Mouse (Mus musculus): Measurements from ENCODE around the gene Tlr12. TPM values are rescaled to one million over a fixed set of nuclear protein-coding genes. Genes with fewer than 3 reads are reported as not detected.
"Not testable (repeated sequence)": the region's sequence is repeated elsewhere in the genome, so short reads cannot be mapped to it uniquely, and the experiment has no call there.

Gene Tlr12
- polyA plus RNA-seq (2016; fragmentation: Nextera tagmentation; extraction: Ambion mirVana), result 0.93 and 1.5 TPM in 2 replicates

GRCm38 (mm10) chr4:128618246-128618911 lies at the start of gene Tlr12:
TSS of gene Tlr12 (minus strand) at chr4:128618619.
- Histone ChIP-seq H3K9me3 (replicated peaks) (no peaks in the 10 kb centered on the region), H3K4me2 (replicated peaks) (no peak within 1 kb of the TSS), H3K27me3 (0 out of 2 replicates have a peak, but pooled peaks cover 2% of the 10 kb centered on the region), H3K27ac (no peak within 1 kb of the TSS), H3K4me1 (peaks cover 4% of the 10 kb centered on the region; the same call in 1 of the 2 replicates), H3K4me3 (no peak within 1 kb of the TSS), H3K9ac (no peak within 1 kb of the TSS), H3K36me3 (no peaks in the 10 kb centered on the region)
- 72% methylated on average over 15 of the region's 15 CpGs for WGBS
- no peak for ATAC-seq (ENCODE audit: low FRiP score)

- WGBS, result 69% methylated on average over 4 of the region's 4 CpGs
- H3K27me3 ChIP-seq; H3K27ac ChIP-seq; H3K4me2 ChIP-seq (replicated peaks); H3K9me3 ChIP-seq (replicated peaks); H3K36me3 ChIP-seq; H3K4me3 ChIP-seq; ATAC-seq (ENCODE audit: low FRiP score); H3K9ac ChIP-seq: not testable (repeated sequence)
- peaks cover 20% of the 10 kb centered on the region for H3K4me1 ChIP-seq
Measured at GRCm38 (mm10) chr4:128667195-128667594, 48.8 kb upstream of the Tlr12 start.

- H3K4me3 ChIP-seq; H3K9me3 ChIP-seq (replicated peaks); H3K36me3 ChIP-seq; H3K27ac ChIP-seq; H3K27me3 ChIP-seq; H3K9ac ChIP-seq; ATAC-seq (ENCODE audit: low FRiP score); H3K4me2 ChIP-seq (replicated peaks): not testable (repeated sequence)
- peaks cover 15% of the 10 kb centered on the region for H3K4me1 ChIP-seq
- 70% methylated on average over 7 of the region's 7 CpGs for WGBS
Measured at GRCm38 (mm10) chr4:128666362-128666761, 47.9 kb upstream of the Tlr12 start.

GRCm38 (mm10) chr4:128664002-128664401 lies 45.6 kb upstream of the Tlr12 start:
- Histone ChIP-seq H3K36me3 (no peaks in the 10 kb centered on the region), H3K27ac (no peak overlapping the region), H3K9me3 (replicated peaks) (no peaks in the 10 kb centered on the region), H3K4me3 (no peak overlapping the region), H3K27me3 (no peaks in the 10 kb centered on the region), H3K9ac (no peak overlapping the region), H3K4me1 (peaks cover 3% of the 10 kb centered on the region; the same call in 1 of the 2 replicates), H3K4me2 (replicated peaks) (no peak overlapping the region)
- no peak for ATAC-seq (ENCODE audit: low FRiP score)
- 71% methylated on average over 3 of the region's 3 CpGs for WGBS

- ATAC-seq (ENCODE audit: low FRiP score), result no peak
- Histone ChIP-seq H3K27me3 (peaks cover 11% of the 10 kb centered on the region), H3K4me2 (replicated peaks) (no peak overlapping the region), H3K27ac (no peak overlapping the region), H3K36me3 (no peaks in the 10 kb centered on the region), H3K9me3 (replicated peaks) (no peaks in the 10 kb centered on the region), H3K9ac (no peak overlapping the region), H3K4me3 (no peak overlapping the region), H3K4me1 (peaks cover 6% of the 10 kb centered on the region; the same call in 1 of the 2 replicates)
- WGBS, result 80% methylated on average over 8 of the region's 8 CpGs
Measured at GRCm38 (mm10) chr4:128661063-128661462, 42.6 kb upstream of the Tlr12 start.

- Histone ChIP-seq H3K4me1 (peaks cover 14% of the 10 kb centered on the region; the same call in 1 of the 2 replicates), H3K36me3 (no peaks in the 10 kb centered on the region), H3K4me2 (replicated peaks) (no peak overlapping the region), H3K9me3 (replicated peaks) (no peaks in the 10 kb centered on the region), H3K4me3 (no peak overlapping the region), H3K9ac (no peak overlapping the region), H3K27ac (no peak overlapping the region), H3K27me3 (peaks cover 15% of the 10 kb centered on the region)
- WGBS, result 82% methylated on average over 8 of the region's 8 CpGs
- ATAC-seq (ENCODE audit: low FRiP score), result no peak
Measured at GRCm38 (mm10) chr4:128660196-128660595, 41.8 kb upstream of the Tlr12 start.

- Histone ChIP-seq H3K4me1 (peaks cover 35% of the 10 kb centered on the region), H3K4me3 (peak overlapping the region; percentile 72), H3K4me2 (replicated peaks) (peak overlapping the region; percentile 90), H3K9me3 (replicated peaks) (no peaks in the 10 kb centered on the region), H3K27me3 (peaks cover 18% of the 10 kb centered on the region), H3K36me3 (no peaks in the 10 kb centered on the region), H3K27ac (peak overlapping the region; percentile 89), H3K9ac (peak overlapping the region; percentile 81)
- WGBS, result 5% methylated on average over 12 of the region's 12 CpGs
- no peak for ATAC-seq (ENCODE audit: low FRiP score)
Measured at GRCm38 (mm10) chr4:128655446-128655845, 37.0 kb upstream of the Tlr12 start.

- Histone ChIP-seq H3K27ac (peak within 1 kb of the TSS; percentile 89), H3K4me3 (peak within 1 kb of the TSS; percentile 72), H3K4me1 (peaks cover 35% of the 10 kb centered on the region), H3K4me2 (replicated peaks) (peak within 1 kb of the TSS; percentile 90), H3K9ac (peak within 1 kb of the TSS; percentile 81), H3K36me3 (no peaks in the 10 kb centered on the region), H3K9me3 (replicated peaks) (no peaks in the 10 kb centered on the region), H3K27me3 (peaks cover 18% of the 10 kb centered on the region)
- under 1% methylated on average over 75 of the region's 85 CpGs for WGBS
- ATAC-seq (ENCODE audit: low FRiP score), result peak; percentile 98
Measured at GRCm38 (mm10) chr4:128654505-128655381, 36.3 kb upstream of the Tlr12 start, which contains the start of gene Phc2. TSS of gene Phc2 (plus strand) at chr4:128654702.

- ATAC-seq (ENCODE audit: low FRiP score), result no peak
- Histone ChIP-seq H3K4me2 (replicated peaks) (no peak overlapping the region), H3K27ac (0 out of 2 replicates have a peak overlapping the region, but pooled peaks have one; percentile 25), H3K36me3 (no peaks in the 10 kb centered on the region), H3K4me1 (peaks cover 40% of the 10 kb centered on the region), H3K27me3 (peaks cover 18% of the 10 kb centered on the region), H3K9me3 (replicated peaks) (no peaks in the 10 kb centered on the region), H3K4me3 (no peak overlapping the region), H3K9ac (no peak overlapping the region)
- 48% methylated on average over 5 of the region's 5 CpGs for WGBS
Measured at GRCm38 (mm10) chr4:128652584-128653298, 34.3 kb upstream of the Tlr12 start.

- Histone ChIP-seq H3K9me3 (replicated peaks) (no peaks in the 10 kb centered on the region), H3K9ac (no peak overlapping the region), H3K4me3 (no peak overlapping the region), H3K36me3 (no peaks in the 10 kb centered on the region), H3K4me2 (replicated peaks) (no peak overlapping the region), H3K27ac (no peak overlapping the region), H3K27me3 (peaks cover 12% of the 10 kb centered on the region), H3K4me1 (peaks cover 37% of the 10 kb centered on the region)
- no peak for ATAC-seq (ENCODE audit: low FRiP score)
- WGBS, result 66% methylated on average over 3 of the region's 3 CpGs
Measured at GRCm38 (mm10) chr4:128651530-128651929, 33.1 kb upstream of the Tlr12 start.

GRCm38 (mm10) chr4:128648567-128649255 lies 30.3 kb upstream of the Tlr12 start:
- ATAC-seq (ENCODE audit: low FRiP score), result no peak
- no peak overlapping the region for H3K4me3 ChIP-seq

More at GRCm38 (mm10) chr4:128648567-128649255, 30.3 kb upstream of the Tlr12 start:
- Histone ChIP-seq H3K4me2 (replicated peaks) (no peak overlapping the region), H3K36me3 (no peaks in the 10 kb centered on the region), H3K9me3 (replicated peaks) (no peaks in the 10 kb centered on the region), H3K27me3 (no peaks in the 10 kb centered on the region), H3K27ac (no peak overlapping the region), H3K4me1 (peaks cover 16% of the 10 kb centered on the region), H3K9ac (no peak overlapping the region)
- 49% methylated on average over 8 of the region's 8 CpGs for WGBS
